Mouse (Mus musculus): ENCODE data around the gene Gtf3c5.
A peak's percentile ranks its signal among the peaks of the same experiment; 100 is the strongest.

Gtf3c5 gene

GRCm38 (mm10) chr2:28534436-28535262, 48.9 kb downstream of the Gtf3c5 start:
- peak in 1 of 2 experiments; percentile 62 for DNase-seq

- DNase-seq = peak in 1 of 2 experiments; percentile 59
Measured at GRCm38 (mm10) chr2:28533901-28534435, 49.6 kb downstream of the Gtf3c5 start.

GRCm38 (mm10) chr2:28532938-28533771, 50.4 kb downstream of the Gtf3c5 start:
- DNase-seq = peak; percentile 87 to 93

GRCm38 (mm10) chr2:28530311-28530710, 53.2 kb downstream of the Gtf3c5 start:
- no peak for DNase-seq

- no peak for DNase-seq
Measured at GRCm38 (mm10) chr2:28529856-28530255, 53.7 kb downstream of the Gtf3c5 start.

GRCm38 (mm10) chr2:28528354-28528730, 55.2 kb downstream of the Gtf3c5 start:
- DNase-seq = peak in 1 of 2 experiments; percentile 63

GRCm38 (mm10) chr2:28527436-28528353, 55.9 kb downstream of the Gtf3c5 start:
- peak; percentile 48 to 63 for DNase-seq

GRCm38 (mm10) chr2:28525943-28526876, 57.3 kb downstream of the Gtf3c5 start:
- DNase-seq = peak; percentile 44 to 52

GRCm38 (mm10) chr2:28525219-28525942, 58.2 kb downstream of the Gtf3c5 start:
- DNase-seq = peak; percentile 66 to 69

- peak; percentile 29 to 36 for DNase-seq
Measured at GRCm38 (mm10) chr2:28524406-28524805, 59.1 kb downstream of the Gtf3c5 start.

GRCm38 (mm10) chr2:28523643-28524117, 59.9 kb downstream of the Gtf3c5 start:
- peak; percentile 86 to 91 for DNase-seq

- DNase-seq = peak; percentile 64 to 72
Measured at GRCm38 (mm10) chr2:28522166-28522565, 61.4 kb downstream of the Gtf3c5 start.

- DNase-seq = peak; percentile 60 to 71
Measured at GRCm38 (mm10) chr2:28521571-28522151, 61.9 kb downstream of the Gtf3c5 start.

- DNase-seq = peak; percentile 81 to 82
Measured at GRCm38 (mm10) chr2:28520581-28520980, 63.0 kb downstream of the Gtf3c5 start.

- peak in 1 of 2 experiments; percentile 10 for DNase-seq
Measured at GRCm38 (mm10) chr2:28518231-28518630, 65.3 kb downstream of the Gtf3c5 start.

- DNase-seq = peak; percentile 78 to 90
Measured at GRCm38 (mm10) chr2:28517206-28517909, 66.2 kb downstream of the Gtf3c5 start.

All from cerebellum, postnatal 25 days (tissue).